Mouse (Mus musculus) cerebellum, adult (tissue): ENCODE results near the gene Mrpl48.
A peak's percentile ranks its signal among the peaks of the same experiment; 100 is the strongest.

ENCODE experiments used
- ATAC-seq: cut with Nextera tagmentation; 2 replicates; pipeline ENCODE4 v1.9.2; 2017; ENCODE audit warnings: mild to moderate bottlenecking, moderate library complexity, mixed read lengths; ENCODE audit not compliant: insufficient number of reproducible peaks, low FRiP score, low TSS enrichment

Mrpl48 gene

GRCm38 (mm10) chr7:100536804-100537518, 71.1 kb downstream of the Mrpl48 start, which contains the start of gene Coa4:
Gene Coa4 (plus strand): TSS chr7:100537071.
- ATAC-seq, result peak; percentile 100

- no peak for ATAC-seq
These were observed 72.3 kb downstream of the Mrpl48 start for GRCm38 (mm10) chr7:100535831-100536230.

- no peak for ATAC-seq
These were observed 73.9 kb downstream of the Mrpl48 start for GRCm38 (mm10) chr7:100534216-100534615.

GRCm38 (mm10) chr7:100533503-100533902, 74.6 kb downstream of the Mrpl48 start:
- ATAC-seq, result no peak

- ATAC-seq, result no peak
These were observed 77.3 kb downstream of the Mrpl48 start for GRCm38 (mm10) chr7:100530766-100531165.

- ATAC-seq, result no peak
These were observed 83.4 kb downstream of the Mrpl48 start for GRCm38 (mm10) chr7:100524669-100525068.

GRCm38 (mm10) chr7:100522222-100522621, 85.9 kb downstream of the Mrpl48 start:
- no peak for ATAC-seq

GRCm38 (mm10) chr7:100520663-100521285, 87.3 kb downstream of the Mrpl48 start:
- ATAC-seq, result peak; percentile 26; the same call in 1 of the 2 replicates

- no peak for ATAC-seq
These were observed 87.9 kb downstream of the Mrpl48 start for GRCm38 (mm10) chr7:100520204-100520603.

GRCm38 (mm10) chr7:100514573-100514972, 93.5 kb downstream of the Mrpl48 start, which contains the start of gene Dnajb13:
Gene Dnajb13 (minus strand): TSS chr7:100514960.
- ATAC-seq, result no peak

GRCm38 (mm10) chr7:100511602-100512001, 96.5 kb downstream of the Mrpl48 start:
- ATAC-seq, result no peak

- ATAC-seq, result no peak
These were observed 99.4 kb downstream of the Mrpl48 start for GRCm38 (mm10) chr7:100508670-100509069.

- no peak for ATAC-seq
These were observed 101.6 kb downstream of the Mrpl48 start for GRCm38 (mm10) chr7:100506494-100506893.

- ATAC-seq, result no peak
These were observed 103.2 kb downstream of the Mrpl48 start for GRCm38 (mm10) chr7:100504740-100505487.

- ATAC-seq, result no peak
These were observed 105.0 kb downstream of the Mrpl48 start for GRCm38 (mm10) chr7:100503076-100503475.

GRCm38 (mm10) chr7:100502374-100502922, 105.7 kb downstream of the Mrpl48 start:
- ATAC-seq, result no peak

GRCm38 (mm10) chr7:100501844-100502373, 106.2 kb downstream of the Mrpl48 start:
- ATAC-seq, result no peak

GRCm38 (mm10) chr7:100501027-100501843, 106.9 kb downstream of the Mrpl48 start:
- no peak for ATAC-seq

GRCm38 (mm10) chr7:100500276-100500977, 107.7 kb downstream of the Mrpl48 start:
- ATAC-seq, result no peak
